Mouse (Mus musculus) olfactory bulb, adult 2 months (tissue): ENCODE data around the gene Srr.

ENCODE experiments used
- CTCF ChIP-seq: fragments of 200-500 bp; IDR thresholded peaks from 2 replicates; pipeline ENCODE4 v1.5.1; 2012; ENCODE audit warnings: low read depth, mild to moderate bottlenecking, low read length, moderate library complexity; ENCODE audit not compliant: insufficient read depth
- POLR2A ChIP-seq: fragments of 200-500 bp; IDR thresholded peaks from 2 replicates; pipeline ENCODE4 v1.6.1; 2012; ENCODE audit warnings: mild to moderate bottlenecking, low read depth, low read length, moderate library complexity; ENCODE audit not compliant: insufficient read depth

- TF ChIP-seq POLR2A, result no peak
- TF ChIP-seq CTCF, result no peak
Measured at GRCm38 (mm10) chr11:74863471-74863870, 62.3 kb downstream of the Srr start.
